Mouse (Mus musculus) CH12.LX (cell line): ENCODE measurements around the gene Cep350.

Source experiments
- BHLHE40 ChIP-seq: IDR thresholded peaks from 2 replicates; pipeline ENCODE4 v1.6.1; 2011; ENCODE audit warnings: mild to moderate bottlenecking, low read depth, low read length, improper control_type of control experiment
- CTCF ChIP-seq, 2 experiments: IDR thresholded peaks in 1 of 2; conservative IDR thresholded peaks in 1 of 2; 2 replicates each; pipeline ENCODE4 v1.5.1; 2011 to 2012; ENCODE audit warnings: low read depth in 2 of 2, low read length in 2 of 2, improper control_type of control experiment in 1 of 2, inconsistent platforms in 1 of 2, mild to moderate bottlenecking in 1 of 2, moderate library complexity in 1 of 2
- E2F4 ChIP-seq: IDR thresholded peaks from 2 replicates; pipeline ENCODE4 v1.6.1; 2011; ENCODE audit warnings: low read depth, low read length, improper control_type of control experiment; ENCODE audit not compliant: insufficient replicate concordance
- EP300 ChIP-seq: IDR thresholded peaks from 2 replicates; pipeline ENCODE4 v1.6.1; 2011; ENCODE audit warnings: low read length, improper control_type of control experiment
- HCFC1 ChIP-seq: IDR thresholded peaks from 2 replicates; pipeline ENCODE4 v1.6.1; 2012; ENCODE audit warnings: low read depth, mild to moderate bottlenecking, inconsistent platforms, low read length, improper control_type of control experiment
- MAFK ChIP-seq: IDR thresholded peaks from 2 replicates; pipeline ENCODE4 v1.6.1; 2011; ENCODE audit warnings: low read length, improper control_type of control experiment; ENCODE audit not compliant: insufficient replicate concordance
- PAX5 ChIP-seq: IDR thresholded peaks from 2 replicates; pipeline ENCODE4 v1.6.1; 2012; ENCODE audit warnings: low read length, inconsistent platforms, mixed read lengths
- POLR2A ChIP-seq: IDR thresholded peaks from 2 replicates; pipeline ENCODE4 v1.6.1; 2011; ENCODE audit warnings: low read depth, mild to moderate bottlenecking, improper control_type of control experiment, low read length
- RAD21 ChIP-seq: IDR thresholded peaks from 2 replicates; pipeline ENCODE4 v1.6.1; 2011; ENCODE audit warnings: low read depth, mild to moderate bottlenecking, low read length, improper control_type of control experiment, moderate library complexity
- RCOR1 ChIP-seq: conservative IDR thresholded peaks from 2 replicates; pipeline ENCODE4 v1.6.1; 2012; ENCODE audit warnings: low read depth, mild to moderate bottlenecking, inconsistent platforms, low read length, improper control_type of control experiment
- SIN3A ChIP-seq: IDR thresholded peaks from 2 replicates; pipeline ENCODE4 v1.6.1; 2012; ENCODE audit warnings: low read length, improper control_type of control experiment, inconsistent platforms
- TCF12 ChIP-seq: IDR thresholded peaks from 2 replicates; pipeline ENCODE4 v1.6.1; 2014; ENCODE audit warnings: low read depth, mild to moderate bottlenecking, inconsistent platforms, low read length, improper control_type of control experiment

DNA sequence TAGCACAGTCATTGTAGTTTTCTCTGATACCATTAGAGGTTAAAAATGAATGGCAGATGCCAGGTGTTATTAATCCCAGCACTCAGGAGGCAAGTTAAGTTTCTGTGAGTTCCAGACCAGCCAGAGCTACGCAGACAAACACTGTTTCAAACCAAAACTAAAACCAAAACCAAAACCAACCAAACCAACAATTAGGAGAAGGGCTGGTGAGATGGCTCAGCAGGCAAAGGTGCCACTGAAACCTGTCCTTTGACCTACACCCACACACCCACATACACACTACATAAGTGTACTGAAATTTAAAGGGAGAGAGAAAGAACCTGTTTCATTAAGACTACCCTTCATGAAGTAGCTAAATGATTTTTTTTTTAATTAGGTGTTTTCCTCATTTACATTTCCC is 35.9 kb upstream of the Cep350 start:
- TF ChIP-seq POLR2A (no peak), HCFC1 (no peak), EP300 (peak; percentile 48; the same call in 1 of the 2 replicates), BHLHE40 (no peak), RAD21 (no peak), PAX5 (no peak), RCOR1 (no peak), CTCF (conservative IDR thresholded peaks at IDR 0.05 in 1 of 2, IDR thresholded peaks at IDR 0.05 in 1 of 2; ENCODE audit: low read depth in 2 of 2, low read length in 2 of 2) (no peak), TCF12 (no peak), SIN3A (peak; percentile 52; the same call in 1 of the 2 replicates), E2F4 (no peak), MAFK (no peak)
